Mouse (Mus musculus) heart, adult 2 months (tissue): ENCODE data around the gene Olfr1406.
"Not testable (repeated sequence)": the region's sequence is repeated elsewhere in the genome, so short reads cannot be mapped to it uniquely, and the experiment has no call there.

ENCODE experiments used
- CTCF ChIP-seq: fragments of 200-600 bp; IDR thresholded peaks from 2 replicates; pipeline ENCODE4 v1.8.1; 2022; ENCODE audit warnings: antibody characterized with exemption, mild to moderate bottlenecking, moderate library complexity
- EP300 ChIP-seq: fragments of 200-500 bp; IDR thresholded peaks from 2 replicates; pipeline ENCODE4 v1.6.1; 2011; ENCODE audit warnings: low read depth, low read length, control low read depth; ENCODE audit not compliant: insufficient read depth
- POLR2A ChIP-seq: fragments of 200-500 bp; IDR thresholded peaks from 2 replicates; pipeline ENCODE4 v1.6.1; 2011; ENCODE audit warnings: mild to moderate bottlenecking, low read depth, low read length, control low read depth; ENCODE audit not compliant: insufficient read depth

- not testable (repeated sequence) for TF ChIP-seq POLR2A, CTCF, EP300
These were observed 46.6 kb upstream of the Olfr1406 start for GRCm38 (mm10) chr1:173237004-173237403.
